Mouse (Mus musculus) midbrain, embryonic 10.5 days (tissue): ENCODE data around the gene Ciz1. TPM values are rescaled to one million over a fixed set of nuclear protein-coding genes. Genes with fewer than 3 reads are reported as not detected.

Experiments used
- DNase-seq: peaks from one replicate; pipeline ENCODE4 v3.0.0-alpha.2; 2017; ENCODE audit warnings: low spot score
- H3K27ac ChIP-seq: fragments of 300-500 bp; sonication (generic); replicated peaks from 2 replicates; pipeline ENCODE4 v1.5.1; 2016; ENCODE audit warnings: mild to moderate bottlenecking
- H3K27me3 ChIP-seq: fragments of 300-500 bp; sonication (generic); 2 replicates; pipeline ENCODE4 v1.6.1; 2016; ENCODE audit warnings: low read depth, mild to moderate bottlenecking; ENCODE audit not compliant: poor library complexity, severe bottlenecking
- H3K36me3 ChIP-seq: fragments of 300-500 bp; sonication (generic); 2 replicates; pipeline ENCODE4 v1.6.1; 2016; ENCODE audit warnings: mild to moderate bottlenecking, moderate library complexity
- H3K4me1 ChIP-seq: fragments of 300-500 bp; sonication (generic); 2 replicates; pipeline ENCODE4 v1.6.1; 2016
- H3K4me3 ChIP-seq: fragments of 300-500 bp; sonication (generic); 2 replicates; pipeline ENCODE4 v1.5.1; 2016; ENCODE audit warnings: mild to moderate bottlenecking, moderate library complexity
- H3K9me3 ChIP-seq: fragments of 300-500 bp; sonication (generic); replicated peaks from 2 replicates; pipeline ENCODE4 v1.6.1; 2016; ENCODE audit warnings: mild to moderate bottlenecking
- WGBS: fragments of 180-500 bp; shearing (Covaris S2); methylation state at CpG from one replicate; pipeline ENCODE4 v1.1.7; 2016; 5-methylcytosine and 5-hydroxymethylcytosine counted together
- polyA plus RNA-seq: library from polyadenylated mRNA; unstranded; fragments of >200 nt; fragmentation: Nextera tagmentation; extraction: Ambion mirVana; gene quantifications from 2 replicates; pipeline ENCODE4 v1.2.1, GENCODE M21; 2016

Gene Ciz1
- 60.5 and 69.8 TPM in 2 replicates for polyA plus RNA-seq

DNA sequence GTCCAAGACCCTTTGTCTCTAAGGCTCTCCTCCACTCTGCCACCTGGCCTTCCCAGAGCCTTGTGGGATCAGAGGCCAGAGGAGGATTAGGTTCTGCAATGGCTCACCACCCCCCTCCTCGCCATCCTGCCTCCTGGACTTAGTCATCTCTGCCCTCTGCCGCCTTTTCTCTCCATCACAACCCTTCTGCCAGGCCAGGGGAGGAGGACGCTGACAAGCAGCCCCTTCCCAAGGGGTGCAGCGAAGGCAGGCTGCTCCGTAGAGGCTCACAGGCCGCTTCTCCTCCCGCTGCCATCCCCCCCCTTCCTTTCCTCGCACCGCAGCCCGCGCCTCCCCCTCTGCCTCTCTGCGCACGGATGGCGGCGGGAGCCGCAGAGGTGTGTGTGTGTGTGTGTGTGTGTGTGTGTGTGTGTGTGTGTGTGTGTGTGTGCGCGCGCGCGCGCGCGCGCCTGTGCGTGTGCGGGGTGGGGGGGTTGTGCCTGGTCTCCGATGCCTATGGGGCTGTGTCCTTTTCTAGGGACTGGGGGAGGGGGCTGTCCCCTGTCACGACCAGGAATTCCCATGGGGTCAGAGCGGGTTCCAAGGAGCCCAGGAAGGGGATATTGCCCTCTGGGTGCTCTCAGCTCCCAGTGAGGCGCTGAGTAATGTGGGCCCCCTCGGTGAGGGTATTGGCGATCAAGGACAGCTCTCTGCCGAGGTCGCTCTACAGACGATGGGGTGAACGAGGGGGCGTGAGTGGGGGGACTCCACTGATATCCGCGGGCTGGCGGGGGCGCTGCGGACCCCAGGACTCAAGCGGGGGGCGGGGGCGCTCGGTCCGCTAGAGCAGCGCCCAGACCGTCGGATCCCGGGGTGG lies at the start of gene Ciz1:
Ciz1 (plus strand) TSS at position 177 of the 856 bp plus-strand sequence.
- peak within 1 kb of the TSS; percentile 67 for H3K4me3 ChIP-seq
- WGBS, result under 1% methylated on average over 40 of the region's 52 CpGs
- H3K27ac ChIP-seq, result peak within 1 kb of the TSS; percentile 82
- DNase-seq, result peak; percentile 57
- H3K4me1 ChIP-seq, result peaks cover 44% of the 10 kb centered on the region
- H3K36me3 ChIP-seq, result no peaks in the 10 kb centered on the region
- H3K9me3 ChIP-seq, result no peaks in the 10 kb centered on the region
- H3K27me3 ChIP-seq, result peaks cover 38% of the 10 kb centered on the region

DNA sequence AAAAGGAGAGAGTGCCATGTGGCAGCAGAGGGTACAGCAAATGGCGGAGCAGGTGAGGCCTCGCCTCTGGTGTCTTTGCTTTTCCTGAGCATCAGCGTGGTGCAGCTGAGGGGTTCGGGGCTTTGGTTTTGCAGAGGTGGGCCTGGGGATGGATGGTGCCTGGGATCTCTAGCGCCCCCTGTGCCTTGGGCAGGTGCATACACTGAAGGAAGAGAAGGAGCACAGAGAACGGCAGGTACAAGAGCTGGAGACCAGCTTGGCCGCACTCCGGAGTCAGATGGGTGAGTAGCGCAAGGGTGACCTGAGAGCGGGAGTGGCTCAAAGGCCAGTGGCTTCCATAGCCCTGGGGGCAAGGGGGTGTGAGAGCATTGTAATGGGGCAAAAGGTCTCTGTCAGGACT lies 49.2 kb upstream of the Ciz1 start:
- Histone ChIP-seq H3K9me3 (no peaks in the 10 kb centered on the region), H3K36me3 (peaks cover 96% of the 10 kb centered on the region), H3K27me3 (no peaks in the 10 kb centered on the region), H3K4me1 (no peaks in the 10 kb centered on the region; the same call in 1 of the 2 replicates), H3K4me3 (no peak overlapping the region), H3K27ac (no peak overlapping the region)
- 87% methylated on average over 10 of the region's 10 CpGs for WGBS
- DNase-seq, result no peak

DNA sequence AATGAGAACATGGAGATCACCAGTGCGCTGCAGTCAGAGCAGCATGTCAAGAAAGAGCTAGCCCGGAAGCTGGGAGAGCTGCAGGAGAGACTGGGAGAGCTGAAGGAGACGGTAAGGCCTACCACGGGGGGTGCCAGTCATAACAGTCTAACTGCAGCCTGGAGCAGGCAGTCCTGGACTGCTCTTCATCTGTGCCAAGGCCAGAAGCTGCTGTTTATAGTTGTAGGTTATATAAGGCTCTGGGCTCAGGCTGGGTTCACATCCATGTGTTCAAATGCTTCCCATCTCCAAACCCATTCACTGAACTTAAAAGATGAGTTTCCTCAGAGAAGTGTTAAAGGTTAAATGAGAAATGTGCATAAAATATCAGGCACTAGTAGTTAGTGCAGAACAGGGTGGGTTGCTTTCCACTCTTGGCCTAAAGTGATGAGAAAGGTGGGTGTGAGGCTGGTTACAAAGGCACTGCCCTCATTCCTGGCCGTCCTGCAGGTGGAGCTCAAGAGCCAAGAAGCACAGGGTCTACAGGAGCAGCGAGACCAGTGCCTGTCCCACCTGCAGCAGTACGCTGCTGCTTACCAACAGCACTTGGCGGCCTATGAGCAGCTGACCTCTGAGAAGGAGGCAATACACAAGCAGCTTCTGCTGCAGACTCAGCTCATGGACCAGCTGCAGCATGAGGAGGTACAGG lies 47.8 kb upstream of the Ciz1 start:
- no peaks in the 10 kb centered on the region for H3K27me3 ChIP-seq
- H3K4me1 ChIP-seq, result peaks cover 4% of the 10 kb centered on the region; the same call in 1 of the 2 replicates
- H3K4me3 ChIP-seq, result no peak overlapping the region
- peaks cover 94% of the 10 kb centered on the region for H3K36me3 ChIP-seq
- H3K27ac ChIP-seq, result no peak overlapping the region
- H3K9me3 ChIP-seq, result no peaks in the 10 kb centered on the region
- peak; percentile 55 for DNase-seq
- WGBS, result 60% methylated on average over 8 of the region's 8 CpGs

DNA sequence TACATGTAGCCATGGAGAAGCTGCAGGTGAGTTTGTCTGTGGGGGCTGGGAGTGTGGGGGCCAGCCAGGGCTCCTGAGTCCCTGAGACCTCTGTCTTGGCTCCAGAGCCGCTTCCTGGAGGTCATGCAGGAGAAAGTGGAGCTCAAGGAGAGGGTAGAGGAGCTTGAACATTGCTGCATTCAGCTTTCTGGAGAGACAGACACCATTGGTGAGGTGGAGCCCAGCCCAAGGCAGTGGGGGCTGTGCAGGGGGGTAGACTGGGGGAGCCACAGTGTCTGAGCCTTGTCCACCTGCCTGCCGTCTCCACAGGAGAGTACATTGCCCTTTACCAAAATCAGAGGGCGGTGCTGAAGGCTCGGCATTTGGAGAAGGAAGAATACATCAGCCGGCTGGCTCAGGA lies 46.5 kb upstream of the Ciz1 start:
- no peaks in the 10 kb centered on the region for H3K9me3 ChIP-seq
- no peak overlapping the region for H3K27ac ChIP-seq
- peaks cover 93% of the 10 kb centered on the region for H3K36me3 ChIP-seq
- H3K4me1 ChIP-seq, result peaks cover 6% of the 10 kb centered on the region
- peaks cover 11% of the 10 kb centered on the region for H3K27me3 ChIP-seq
- no peak for DNase-seq
- H3K4me3 ChIP-seq, result no peak overlapping the region
- 93% methylated on average over 5 of the region's 5 CpGs for WGBS

DNA sequence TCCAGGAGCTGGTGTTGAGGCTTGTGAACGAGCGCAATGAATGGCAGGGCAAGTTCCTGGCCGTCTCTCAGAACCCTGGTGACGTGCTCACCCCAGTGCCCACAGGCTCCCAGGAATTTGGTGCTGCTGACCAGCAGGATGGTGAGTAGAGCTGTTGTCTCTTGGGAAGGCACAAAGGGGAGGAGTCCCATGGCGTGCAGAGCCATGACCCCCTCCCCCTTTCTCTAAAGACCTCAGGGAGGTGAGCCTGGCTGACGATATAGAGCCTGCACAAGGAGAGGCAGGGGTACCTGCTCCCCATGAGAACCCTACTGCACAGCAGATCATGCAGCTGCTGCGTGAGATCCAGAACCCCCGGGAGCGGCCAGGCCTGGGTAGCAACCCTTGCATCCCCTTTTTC lies 46.0 kb upstream of the Ciz1 start:
- peaks cover 11% of the 10 kb centered on the region for H3K4me1 ChIP-seq
- no peak overlapping the region for H3K27ac ChIP-seq
- H3K4me3 ChIP-seq, result no peak overlapping the region
- peaks cover 88% of the 10 kb centered on the region for H3K36me3 ChIP-seq
- WGBS, result 83% methylated on average over 9 of the region's 9 CpGs
- H3K27me3 ChIP-seq, result peaks cover 16% of the 10 kb centered on the region
- H3K9me3 ChIP-seq, result no peaks in the 10 kb centered on the region
- no peak for DNase-seq

DNA sequence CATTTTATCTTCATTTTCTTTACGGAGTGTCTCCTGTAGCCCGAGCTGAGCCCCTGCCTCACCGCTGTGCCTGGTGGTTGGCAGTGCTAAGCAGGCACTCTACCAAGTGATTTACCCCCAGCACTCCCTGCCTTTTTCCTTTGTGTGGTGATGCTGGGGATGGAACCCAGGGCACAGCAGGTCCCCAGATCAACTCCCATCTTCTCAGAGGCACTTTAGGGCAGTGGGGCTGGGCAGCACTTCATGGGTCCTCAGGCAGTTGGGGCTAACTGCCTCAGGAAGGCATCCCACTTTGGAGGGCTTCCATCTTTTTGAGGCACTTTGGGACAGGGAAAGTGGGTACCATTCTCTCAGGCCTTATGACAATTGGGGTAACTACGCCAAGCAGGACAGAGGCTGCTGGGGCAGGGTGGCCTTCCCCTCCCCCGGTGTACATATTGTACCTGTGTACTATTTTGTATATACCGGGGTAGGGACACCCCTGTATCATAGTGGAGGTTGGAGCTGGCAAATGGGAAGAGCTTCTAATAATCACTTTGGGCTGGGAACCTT lies 44.8 kb upstream of the Ciz1 start:
- no peak overlapping the region for H3K4me3 ChIP-seq
- no peak for DNase-seq
- no peaks in the 10 kb centered on the region for H3K9me3 ChIP-seq
- peaks cover 23% of the 10 kb centered on the region for H3K4me1 ChIP-seq
- no peak overlapping the region for H3K27ac ChIP-seq
- 92% methylated on average over 6 of the region's 6 CpGs for WGBS
- H3K36me3 ChIP-seq, result peaks cover 78% of the 10 kb centered on the region
- H3K27me3 ChIP-seq, result peaks cover 26% of the 10 kb centered on the region

DNA sequence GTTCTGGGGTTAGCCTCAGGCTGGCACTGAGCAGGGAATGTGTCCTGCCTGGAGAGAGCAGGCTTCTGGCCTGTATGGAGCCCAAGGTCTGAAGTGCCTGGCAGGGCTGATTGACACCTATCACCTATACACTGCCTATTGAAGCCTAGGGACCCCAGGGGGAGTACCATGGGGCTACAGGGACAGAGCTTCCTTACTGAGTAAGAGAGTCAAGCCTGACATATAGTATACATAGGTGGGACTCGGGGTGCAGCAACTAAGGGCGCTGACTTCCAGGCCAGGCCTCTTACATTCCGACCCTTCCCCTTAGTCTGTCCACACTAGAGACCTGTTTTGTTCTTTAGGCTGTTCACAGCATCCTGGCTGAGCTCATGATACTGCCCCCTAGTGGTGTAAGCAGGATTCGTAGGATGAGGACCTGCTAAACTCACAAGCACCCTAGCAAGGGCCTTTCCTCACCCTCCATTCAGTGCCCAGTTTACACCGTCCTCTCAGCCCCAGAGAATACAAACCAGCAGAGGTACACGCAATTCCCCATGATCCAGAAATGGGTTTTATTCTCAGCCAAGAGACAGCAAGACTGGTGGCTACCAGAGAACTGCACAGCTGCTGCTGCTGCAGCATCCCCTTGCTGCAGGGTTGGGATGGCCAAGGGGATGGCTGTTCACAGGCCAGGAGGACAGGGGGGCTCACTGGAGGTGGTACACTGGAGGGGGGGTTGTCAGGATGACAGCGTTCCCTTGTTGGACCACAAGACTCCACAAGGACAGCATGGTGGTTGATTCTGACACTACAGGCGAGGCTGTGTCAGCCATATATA lies 44.0 kb upstream of the Ciz1 start:
- H3K27me3 ChIP-seq, result peaks cover 35% of the 10 kb centered on the region
- DNase-seq, result peak; percentile 64
- H3K27ac ChIP-seq, result no peak overlapping the region
- 53% methylated on average over 8 of the region's 8 CpGs for WGBS
- peaks cover 28% of the 10 kb centered on the region for H3K4me1 ChIP-seq
- H3K36me3 ChIP-seq, result peaks cover 70% of the 10 kb centered on the region
- no peaks in the 10 kb centered on the region for H3K9me3 ChIP-seq
- no peak overlapping the region for H3K4me3 ChIP-seq

DNA sequence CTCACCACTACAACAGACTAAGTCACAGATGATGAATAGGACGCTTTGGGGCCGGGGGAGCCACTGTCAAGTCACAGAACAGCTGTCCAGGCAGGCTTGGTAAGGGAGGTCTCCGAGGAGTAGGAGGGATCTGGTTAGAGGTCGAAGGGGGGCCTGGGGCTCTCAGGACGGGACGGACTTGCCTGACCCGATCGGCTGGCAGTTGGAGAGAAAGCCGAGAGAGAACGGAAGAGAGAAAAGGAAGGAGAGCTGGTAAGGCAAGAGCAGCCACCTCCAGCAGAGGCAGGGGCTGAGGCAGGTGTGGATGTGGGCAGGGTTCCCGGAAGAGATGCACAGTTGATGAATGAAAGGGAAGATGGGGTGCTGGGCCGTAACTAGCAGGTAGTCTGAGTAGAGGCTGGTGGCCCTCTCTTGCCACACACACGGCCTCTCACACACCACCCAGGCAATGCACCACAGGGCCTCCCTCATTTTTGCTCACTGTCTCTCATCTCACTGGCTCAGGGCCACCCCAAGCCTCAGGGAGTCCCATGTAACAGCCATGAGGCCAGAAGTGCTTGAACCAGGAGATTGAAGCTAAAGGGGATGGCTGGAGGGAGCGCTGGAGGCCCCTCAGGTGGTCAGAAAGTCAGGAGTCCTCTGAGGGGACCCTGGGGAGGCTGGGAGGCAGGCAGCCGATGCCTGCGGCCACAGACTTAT lies 43.1 kb upstream of the Ciz1 start:
- no peaks in the 10 kb centered on the region for H3K9me3 ChIP-seq
- H3K36me3 ChIP-seq, result peaks cover 61% of the 10 kb centered on the region
- H3K27me3 ChIP-seq, result peaks cover 43% of the 10 kb centered on the region
- 88% methylated on average over 16 of the region's 16 CpGs for WGBS
- no peak overlapping the region for H3K27ac ChIP-seq
- no peak overlapping the region for H3K4me3 ChIP-seq
- DNase-seq, result no peak
- H3K4me1 ChIP-seq, result peaks cover 28% of the 10 kb centered on the region

DNA sequence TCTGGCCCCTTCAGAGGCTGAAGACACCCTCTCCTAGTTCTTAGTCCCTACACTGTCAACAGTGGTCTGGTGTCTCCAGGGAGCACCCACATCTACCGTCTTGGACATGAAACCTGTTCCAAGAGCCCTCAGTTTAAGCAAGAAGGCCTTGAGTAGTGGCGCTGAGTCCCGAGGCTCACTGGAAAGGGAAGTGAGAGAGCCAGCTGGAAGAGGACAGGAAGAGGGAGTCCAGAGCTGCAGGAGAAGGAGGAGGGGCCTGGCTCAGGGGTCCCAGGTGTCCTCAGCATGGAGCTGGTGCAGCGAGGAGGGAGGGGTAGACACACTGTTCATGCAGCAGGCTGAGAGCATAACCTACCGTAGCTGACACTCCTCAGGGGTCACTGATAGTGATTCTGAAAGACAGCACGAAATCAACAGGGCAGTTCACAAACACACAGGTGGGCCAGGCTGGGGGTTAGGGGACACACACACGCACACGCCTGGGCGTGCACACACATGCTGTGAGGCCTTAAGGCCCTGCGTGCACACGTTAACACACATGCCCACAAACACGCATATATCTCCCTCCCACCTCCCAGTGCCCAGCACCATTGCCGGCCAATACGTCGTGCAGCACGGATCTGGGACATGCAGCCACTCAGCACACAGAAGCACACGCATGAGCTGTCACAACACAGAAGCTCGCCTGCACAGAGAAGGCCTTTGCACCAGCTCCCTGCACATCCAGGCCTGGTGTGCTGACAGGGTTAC lies 41.9 kb upstream of the Ciz1 start:
- Histone ChIP-seq H3K27ac (no peak overlapping the region), H3K9me3 (no peaks in the 10 kb centered on the region), H3K4me1 (peaks cover 32% of the 10 kb centered on the region), H3K27me3 (peaks cover 54% of the 10 kb centered on the region), H3K36me3 (peaks cover 54% of the 10 kb centered on the region), H3K4me3 (no peak overlapping the region)
- WGBS, result 91% methylated on average over 18 of the region's 18 CpGs
- DNase-seq, result no peak

DNA sequence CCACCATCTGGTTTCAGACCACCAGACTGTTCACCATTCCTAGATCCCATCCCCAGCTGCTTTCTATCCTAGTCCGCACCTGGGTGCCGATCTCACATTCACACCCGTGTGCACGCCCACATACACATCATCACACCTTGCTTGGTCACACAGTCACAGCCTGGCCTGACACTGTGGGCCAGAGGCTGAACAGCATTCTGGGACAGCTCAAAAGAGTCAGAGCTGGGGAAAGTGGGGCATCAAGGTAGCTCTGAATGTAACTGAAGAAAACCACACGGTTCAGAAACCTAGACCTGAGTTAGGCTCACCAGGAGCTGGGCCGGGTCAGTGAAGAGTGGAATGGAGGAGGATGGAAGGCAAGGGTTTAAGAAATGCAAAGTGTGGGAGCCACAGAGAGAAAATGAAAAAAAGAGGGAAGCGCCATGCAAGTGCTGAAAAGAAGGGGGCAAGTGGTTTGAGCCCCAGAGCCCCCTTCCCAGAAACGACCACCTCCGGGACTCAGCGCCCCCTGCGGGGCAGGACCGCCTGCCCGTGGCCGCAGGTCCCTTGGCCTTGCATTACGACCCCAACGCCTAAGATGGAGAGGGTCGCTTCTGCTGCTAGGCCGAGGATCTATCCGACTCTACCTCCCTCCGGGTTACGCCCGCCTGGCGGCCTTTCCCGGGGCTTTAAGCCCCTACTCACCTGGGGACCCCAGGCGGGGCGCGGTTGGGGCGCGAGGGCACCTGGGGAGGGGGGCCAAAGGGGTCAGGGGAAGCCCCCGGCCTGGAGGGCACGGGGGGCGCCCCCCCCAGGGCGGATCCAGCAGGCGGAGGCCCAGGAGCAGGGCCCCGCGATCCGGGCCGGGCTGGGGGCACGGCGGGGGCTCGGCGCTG lies 40.4 kb upstream of the Ciz1 start:
- Histone ChIP-seq H3K4me1 (peaks cover 45% of the 10 kb centered on the region), H3K36me3 (peaks cover 40% of the 10 kb centered on the region), H3K4me3 (peak overlapping the region; percentile 83), H3K27ac (peak overlapping the region; percentile 85), H3K27me3 (peaks cover 67% of the 10 kb centered on the region), H3K9me3 (no peaks in the 10 kb centered on the region)
- 11% methylated on average over 41 of the region's 42 CpGs for WGBS
- no peak for DNase-seq
